Mouse (Mus musculus): Measurements from ENCODE around the gene Xlr3c.

- TF ChIP-seq ZNF384 (IDR thresholded peaks at IDR 0.05; ENCODE audit: low read depth, low read length) (no peak), HCFC1 (IDR thresholded peaks at IDR 0.05; ENCODE audit: borderline replicate concordance, insufficient read depth, low read length) (no peak), CHD2 (IDR thresholded peaks at IDR 0.05; ENCODE audit: low read depth, low read length) (no peak)
Measured at GRCm38 (mm10) chrX:73228606-73229214, 36.5 kb downstream of the Xlr3c start.

All from ES-E14 (cell line).